Mouse (Mus musculus) lung, embryonic 14.5 days (tissue): ENCODE data around the gene Ilf3. TPM values are rescaled to one million over a fixed set of nuclear protein-coding genes. Genes with fewer than 3 reads are reported as not detected.

Experiments
- ATAC-seq: fragments of 200-750 bp; cut with Nextera tagmentation; 2 replicates; pipeline ENCODE4 v1.8.0; 2017; ENCODE audit warnings: mild to moderate bottlenecking, moderate TSS enrichment, moderate library complexity; ENCODE audit not compliant: insufficient read depth
- DNase-seq: peaks from one replicate; pipeline ENCODE4 v3.0.0-alpha.2; 2015
- H3K27ac ChIP-seq: fragments of 300-500 bp; sonication (generic); 2 replicates; pipeline ENCODE4 v1.5.1; 2014; ENCODE audit warnings: low read depth, mild to moderate bottlenecking, moderate library complexity
- H3K27me3 ChIP-seq: fragments of 300-500 bp; sonication (generic); 2 replicates; pipeline ENCODE4 v1.6.1; 2014; ENCODE audit warnings: low read length, control low read depth; ENCODE audit not compliant: insufficient read depth
- H3K36me3 ChIP-seq: fragments of 300-500 bp; sonication (generic); 2 replicates; pipeline ENCODE4 v1.6.1; 2014; ENCODE audit warnings: control low read depth; ENCODE audit not compliant: insufficient read depth
- H3K4me1 ChIP-seq: fragments of 300-500 bp; sonication (generic); 2 replicates; pipeline ENCODE4 v1.6.1; 2014; ENCODE audit warnings: antibody characterized with exemption, control low read depth; ENCODE audit not compliant: insufficient read depth
- H3K4me2 ChIP-seq: fragments of 300-500 bp; sonication (generic); 2 replicates; pipeline ENCODE4 v1.6.1; 2014; ENCODE audit warnings: mild to moderate bottlenecking
- H3K4me3 ChIP-seq: fragments of 300-500 bp; sonication (generic); 2 replicates; pipeline ENCODE4 v1.5.1; 2014; ENCODE audit warnings: low read depth, low read length
- H3K9ac ChIP-seq: fragments of 300-500 bp; sonication (generic); 2 replicates; pipeline ENCODE4 v1.6.1; 2014
- H3K9me3 ChIP-seq: fragments of 300-500 bp; sonication (generic); 2 replicates; pipeline ENCODE4 v1.6.1; 2016; ENCODE audit warnings: low read depth, low read length, control low read depth
- CTCF ChIP-seq: IDR thresholded peaks from 2 replicates; pipeline ENCODE4 v1.5.1; 2016; ENCODE audit warnings: antibody characterized with exemption, low read depth
- WGBS: fragments of 180-500 bp; shearing (Covaris S2); extraction: QIAGEN DNeasy Blood & Tissue Kit; methylation state at CpG from one replicate; pipeline ENCODE4 v1.1.7; 2014; 5-methylcytosine and 5-hydroxymethylcytosine counted together
- polyA plus RNA-seq: library from polyadenylated mRNA; unstranded; fragments of >200 nt; fragmentation: Nextera tagmentation; extraction: Ambion mirVana; gene quantifications from 2 replicates; pipeline ENCODE4 v1.2.1, GENCODE M21; 2014

The Ilf3 gene
- polyA plus RNA-seq, 1 experiment from 2014 or later, result 223 TPM

GRCm38 (mm10) chr9:21379195-21379594 lies 11.5 kb downstream of the Ilf3 start:
- Histone ChIP-seq H3K9ac (no peak overlapping the region), H3K4me3 (no peak overlapping the region), H3K9me3 (no peaks in the 10 kb centered on the region), H3K4me2 (no peak overlapping the region), H3K27me3 (no peaks in the 10 kb centered on the region), H3K4me1 (no peaks in the 10 kb centered on the region), H3K36me3 (peaks cover 26% of the 10 kb centered on the region), H3K27ac (no peak overlapping the region)
- ATAC-seq (no peak), DNase-seq (no peak)
- 87% methylated on average over 3 of the region's 3 CpGs for WGBS
- no peak for TF ChIP-seq CTCF

DNA sequence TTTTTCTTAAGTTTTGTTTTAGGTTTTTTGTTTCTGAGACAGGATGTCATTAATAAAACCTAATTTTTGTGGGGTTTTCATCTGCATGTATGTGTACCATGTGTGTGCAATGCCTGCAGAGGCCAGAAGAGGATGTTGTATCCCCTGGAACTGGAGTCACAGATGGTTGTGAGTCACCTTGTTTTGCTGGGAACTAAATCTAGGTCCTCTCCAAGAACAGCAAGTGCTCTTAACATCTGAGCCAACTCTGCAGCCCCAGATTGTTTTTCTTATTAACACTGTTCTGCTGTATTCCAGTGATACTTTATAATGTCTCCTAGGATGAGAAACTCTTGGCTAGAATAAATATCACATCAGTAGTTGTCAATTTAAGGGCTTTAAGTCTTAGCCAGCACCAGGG lies 13.2 kb downstream of the Ilf3 start:
- Histone ChIP-seq H3K4me2 (no peak overlapping the region), H3K4me3 (no peak overlapping the region), H3K9ac (no peak overlapping the region), H3K27me3 (no peaks in the 10 kb centered on the region), H3K36me3 (peaks cover 22% of the 10 kb centered on the region), H3K4me1 (no peaks in the 10 kb centered on the region), H3K9me3 (no peaks in the 10 kb centered on the region), H3K27ac (no peak overlapping the region)
- no peak for TF ChIP-seq CTCF
- ATAC-seq (no peak), DNase-seq (no peak)

GRCm38 (mm10) chr9:21383966-21384365 lies 16.3 kb downstream of the Ilf3 start:
- no peak for ATAC-seq
- no peak for TF ChIP-seq CTCF
- no peak for DNase-seq
- Histone ChIP-seq H3K36me3 (peaks cover 24% of the 10 kb centered on the region), H3K4me1 (no peaks in the 10 kb centered on the region), H3K4me2 (no peak overlapping the region), H3K4me3 (no peak overlapping the region), H3K27me3 (no peaks in the 10 kb centered on the region), H3K9me3 (no peaks in the 10 kb centered on the region), H3K9ac (no peak overlapping the region), H3K27ac (no peak overlapping the region)

DNA sequence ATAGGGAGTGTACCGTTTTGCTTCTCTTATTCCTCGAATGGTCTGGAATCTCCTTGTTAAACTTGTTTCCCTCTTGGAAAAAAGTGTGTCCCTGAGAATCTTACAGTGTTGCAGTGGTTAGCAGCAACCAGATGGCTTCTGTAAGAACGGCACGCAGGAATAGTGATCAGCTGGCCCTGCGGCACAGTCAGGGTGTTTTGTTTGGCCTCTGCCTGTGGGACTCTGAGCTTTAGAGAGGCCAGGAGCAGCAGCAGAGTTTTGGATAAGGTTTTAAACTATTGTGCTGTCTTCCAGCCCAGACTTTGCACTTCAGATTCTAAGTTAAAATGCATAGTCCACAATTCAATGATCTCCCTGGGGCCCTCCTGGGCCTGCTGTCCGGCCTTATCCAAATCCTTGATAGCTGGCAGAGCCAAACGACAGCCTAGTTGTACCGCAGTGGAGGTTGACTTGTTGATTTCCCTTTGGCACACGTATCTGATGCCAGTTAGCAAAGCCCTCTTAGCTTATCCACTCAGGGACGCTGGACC lies 25.0 kb downstream of the Ilf3 start:
- Histone ChIP-seq H3K36me3 (peaks cover 100% of the 10 kb centered on the region), H3K27ac (no peak overlapping the region), H3K4me1 (no peaks in the 10 kb centered on the region), H3K27me3 (no peaks in the 10 kb centered on the region), H3K4me3 (no peak overlapping the region), H3K9ac (no peak overlapping the region), H3K9me3 (no peaks in the 10 kb centered on the region), H3K4me2 (no peak overlapping the region)
- no peak for ATAC-seq
- 85% methylated on average over 10 of the region's 10 CpGs for WGBS
- DNase-seq, result no peak
- no peak for TF ChIP-seq CTCF

DNA sequence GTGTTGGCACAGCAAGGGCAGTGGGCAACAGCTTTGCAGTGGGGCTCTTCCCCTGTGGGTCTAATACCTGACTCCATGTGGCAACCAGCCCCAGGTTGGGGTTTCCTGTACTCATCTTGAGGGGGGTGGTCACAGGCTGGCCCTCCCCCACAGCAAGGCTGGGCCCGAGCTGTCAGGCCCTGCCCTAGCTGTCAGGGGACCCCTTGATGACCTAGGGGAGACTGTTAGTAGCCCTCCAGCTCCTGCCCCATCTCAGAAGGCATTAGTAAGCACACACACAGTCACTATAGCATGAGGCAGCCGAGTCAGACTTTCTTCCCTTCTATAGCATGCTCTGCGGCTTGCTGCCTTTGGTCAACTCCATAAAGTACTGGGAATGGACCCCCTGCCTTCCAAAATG lies 28.0 kb downstream of the Ilf3 start:
- Histone ChIP-seq H3K9ac (no peak overlapping the region), H3K27ac (no peak overlapping the region), H3K4me2 (no peak overlapping the region), H3K4me1 (no peaks in the 10 kb centered on the region), H3K27me3 (no peaks in the 10 kb centered on the region), H3K9me3 (no peaks in the 10 kb centered on the region), H3K36me3 (peaks cover 100% of the 10 kb centered on the region), H3K4me3 (no peak overlapping the region)
- no peak for ATAC-seq
- 88% methylated on average over 3 of the region's 3 CpGs for WGBS
- TF ChIP-seq CTCF, result no peak
- DNase-seq, result no peak

DNA sequence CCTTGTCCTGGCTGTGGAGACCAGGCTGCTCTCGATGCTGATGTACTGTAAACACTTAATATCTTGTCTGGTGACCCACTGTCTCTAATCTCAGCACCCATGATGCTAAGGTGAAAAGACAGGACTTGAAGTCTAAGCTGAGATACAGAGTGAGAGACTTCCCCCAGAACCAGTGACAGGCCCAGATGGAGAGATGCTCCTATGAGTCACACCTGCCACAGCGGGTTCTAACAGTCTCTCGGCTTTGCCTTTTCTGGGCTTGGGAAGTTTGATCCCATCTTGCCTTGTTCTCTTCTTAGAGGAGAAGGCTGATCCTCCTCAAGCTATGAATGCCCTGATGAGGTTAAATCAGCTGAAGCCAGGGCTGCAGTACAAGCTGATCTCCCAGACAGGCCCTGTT lies 29.5 kb downstream of the Ilf3 start:
- no peak overlapping the region for H3K4me2 ChIP-seq
- H3K4me1 ChIP-seq, result no peaks in the 10 kb centered on the region
- H3K36me3 ChIP-seq, result peaks cover 99% of the 10 kb centered on the region
- DNase-seq (no peak), ATAC-seq (no peak)
- H3K9me3 ChIP-seq, result no peaks in the 10 kb centered on the region
- WGBS, result 90% methylated on average over 3 of the region's 3 CpGs
- no peak overlapping the region for H3K9ac ChIP-seq
- no peak overlapping the region for H3K4me3 ChIP-seq
- H3K27ac ChIP-seq, result no peak overlapping the region
- no peaks in the 10 kb centered on the region for H3K27me3 ChIP-seq
- TF ChIP-seq CTCF, result no peak

DNA sequence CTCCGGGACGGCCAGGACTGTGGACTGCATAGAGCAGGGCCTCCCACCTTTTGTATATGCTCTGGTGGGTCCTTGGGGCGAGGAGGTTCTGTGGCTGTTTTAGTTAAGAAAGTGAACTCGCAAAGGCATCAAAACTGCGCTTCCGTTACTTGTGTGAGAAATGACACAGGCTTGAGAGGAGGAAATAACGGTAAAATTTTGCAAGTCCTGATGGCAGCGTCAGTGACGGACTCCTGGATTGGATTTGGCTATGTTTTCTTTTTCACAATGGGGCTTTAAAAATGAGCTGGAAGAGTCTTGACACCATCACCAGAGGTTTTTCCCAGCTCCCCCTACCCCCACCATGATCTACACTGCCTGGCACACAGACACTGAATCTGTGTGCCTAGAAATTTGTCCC lies 33.4 kb downstream of the Ilf3 start:
- ATAC-seq (no peak), DNase-seq (no peak)
- 92% methylated on average over 9 of the region's 9 CpGs for WGBS
- Histone ChIP-seq H3K27me3 (no peaks in the 10 kb centered on the region), H3K27ac (no peak overlapping the region), H3K9ac (no peak overlapping the region), H3K4me1 (no peaks in the 10 kb centered on the region), H3K9me3 (no peaks in the 10 kb centered on the region), H3K36me3 (peaks cover 99% of the 10 kb centered on the region), H3K4me3 (no peak overlapping the region), H3K4me2 (no peak overlapping the region)
- TF ChIP-seq CTCF, result no peak

- Histone ChIP-seq H3K4me3 (no peak overlapping the region), H3K9ac (no peak overlapping the region), H3K4me1 (no peaks in the 10 kb centered on the region), H3K4me2 (no peak overlapping the region), H3K9me3 (no peaks in the 10 kb centered on the region), H3K27me3 (no peaks in the 10 kb centered on the region), H3K36me3 (peaks cover 90% of the 10 kb centered on the region), H3K27ac (no peak overlapping the region)
- TF ChIP-seq CTCF, result no peak
- ATAC-seq (no peak), DNase-seq (no peak)
- 74% methylated on average over 11 of the region's 11 CpGs for WGBS
Observed at GRCm38 (mm10) chr9:21402764-21403253, 35.1 kb downstream of the Ilf3 start.
